Mouse (Mus musculus) frontal cortex, adult 2 months (tissue): ENCODE results near the gene Acat1. TPM values are rescaled to one million over a fixed set of nuclear protein-coding genes. Genes with fewer than 3 reads are reported as not detected.

Experiments
- DNase-seq, 2 experiments: peaks; one replicate each; pipeline ENCODE4 v3.0.0; 2022; ENCODE audit warnings: low spot score in 1 of 2; ENCODE audit errors: extremely low spot score in 1 of 2
- polyA plus RNA-seq: library from polyadenylated mRNA; depleted of rRNA; stranded (reverse); fragments of >200 nt; gene quantifications from 2 replicates; pipeline ENCODE4 v1.2.3, GENCODE M21; 2012; rRNA removed

Gene Acat1
- polyA plus RNA-seq, 1 experiment: 83.4 TPM

GRCm38 (mm10) chr9:53536558-53537320, 73.4 kb downstream of the Acat1 start, which contains the start of the genes Atm and Npat:
Atm (minus strand) TSS chr9:53536740.
Npat (plus strand) TSS chr9:53537047.
- DNase-seq: peak; percentile 99 to 100

- DNase-seq: peak in 1 of 2 experiments; percentile 9
These were observed 74.5 kb downstream of the Acat1 start for GRCm38 (mm10) chr9:53535416-53536320.

Other genes starting within 250 kb of the Acat1 start
- gene Kdelc2, start 226.4 kb downstream of the Acat1 start, polyA plus RNA-seq: 4.4 and 4.9 TPM in 2 replicates
- gene 4930550C14Rik, start 208.1 kb downstream of the Acat1 start, polyA plus RNA-seq: 0.66 and 1.1 TPM in 2 replicates
- 5.9 and 9.5 TPM in 2 replicates for gene Atm, start 73.6 kb downstream of the Acat1 start, polyA plus RNA-seq
- gene Npat, start 73.3 kb downstream of the Acat1 start, polyA plus RNA-seq: 9.4 and 11.2 TPM in 2 replicates
- gene Cul5, start 59.6 kb upstream of the Acat1 start, polyA plus RNA-seq: 23.5 and 24.7 TPM in 2 replicates
- 0.78 and 0.94 TPM in 2 replicates for gene Rab39, start 95.8 kb upstream of the Acat1 start, polyA plus RNA-seq
- gene Slc35f2, start 161.2 kb upstream of the Acat1 start, polyA plus RNA-seq: 6.0 and 7.1 TPM in 2 replicates
- gene Sln, start 239.8 kb upstream of the Acat1 start, polyA plus RNA-seq: 0.32 and 0.40 TPM in 2 replicates